Mouse (Mus musculus) left cerebral cortex, postnatal 10 days (tissue): ENCODE data around the gene Rtl3. TPM values are rescaled to one million over a fixed set of nuclear protein-coding genes. Genes with fewer than 3 reads are reported as not detected.
A peak's percentile ranks its signal among the peaks of the same experiment; 100 is the strongest.

Experiments used
- DNase-seq, 2 experiments: peaks; one replicate each; pipeline ENCODE4 v3.0.0; 2021 to 2022; ENCODE audit warnings: low spot score in 2 of 2, mixed read lengths in 1 of 2; ENCODE audit errors: extremely low spot score in 1 of 2
- intact Hi-C: fragments of 180-260 bp; cut with DNase I; formaldehyde crosslinking; loops from one replicate; pipeline ENCODE4 v1.15.1; 2025
- total RNA-seq, 2 experiments: library from RNA; stranded (reverse); gene quantifications; 2 replicates each; pipeline ENCODE4 v1.2.3; 2021

Rtl3 gene
- under 1 TPM; 0.12 to 0.36 TPM for total RNA-seq

DNA sequence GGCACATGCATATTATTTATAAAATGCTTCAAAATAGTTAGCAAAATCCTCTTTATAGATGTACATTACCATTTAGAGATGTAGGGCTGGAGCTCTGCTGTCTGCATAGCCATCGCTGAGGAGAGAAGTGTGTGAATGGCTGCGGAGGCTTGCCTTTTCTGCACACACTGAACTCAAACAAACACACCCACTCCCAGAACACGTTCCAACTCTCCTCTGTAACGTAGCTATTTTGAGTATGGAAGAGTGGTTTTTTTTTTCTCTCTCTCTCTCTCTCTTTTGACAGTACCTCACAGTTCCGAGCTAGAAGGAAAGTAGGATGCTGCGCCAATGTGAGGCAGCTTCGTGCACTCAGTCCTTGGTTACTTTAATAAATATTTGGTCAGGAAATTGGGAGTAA, at the start of gene Rtl3:
TSS of gene Rtl3 (minus strand) at position 236 of the 400 bp plus-strand sequence.
- peak; percentile 6 to 14 for DNase-seq
- intact Hi-C loops: no loop called here

DNA sequence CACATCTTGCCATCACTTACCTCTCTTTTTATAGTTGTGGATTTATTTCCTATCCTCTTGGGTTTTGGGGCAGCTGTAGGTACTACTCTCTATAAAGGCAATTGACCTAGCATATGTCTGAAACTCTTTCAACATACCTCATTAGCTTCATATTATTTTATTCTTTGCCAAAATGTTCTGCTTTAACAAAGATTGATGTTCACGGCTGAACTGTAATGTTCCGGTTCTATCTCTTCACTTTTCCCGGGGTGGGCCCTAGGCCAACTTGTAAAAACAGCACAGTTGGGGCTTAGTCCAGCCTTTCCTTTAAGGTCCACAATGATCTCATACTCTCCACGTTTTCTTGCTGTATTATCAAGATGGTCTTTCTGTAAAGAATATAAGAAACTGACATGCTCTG, 31.9 kb upstream of the Rtl3 start:
- intact Hi-C loops: no loop called here
- no peak for DNase-seq

DNA sequence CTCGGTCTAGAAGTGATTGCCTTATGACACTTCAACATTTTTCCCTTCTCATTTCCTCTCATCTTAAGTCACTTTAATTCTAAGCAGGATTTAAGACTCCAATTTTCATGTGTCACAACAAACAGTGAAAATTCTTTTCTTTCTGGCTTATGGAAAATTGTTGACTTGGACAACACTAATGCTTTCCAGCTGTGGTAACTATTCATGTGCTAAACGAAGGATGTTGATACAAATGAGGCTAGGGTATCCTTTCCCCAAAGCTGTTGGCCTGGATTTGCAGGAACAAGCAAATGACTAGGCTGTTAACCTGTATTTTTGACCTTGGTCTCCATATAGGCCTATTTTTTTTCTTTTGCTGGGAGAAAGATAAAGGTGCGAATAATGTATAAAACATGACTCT, 31.4 kb upstream of the Rtl3 start:
- DNase-seq: no peak
- intact Hi-C loops: no loop called here

DNA sequence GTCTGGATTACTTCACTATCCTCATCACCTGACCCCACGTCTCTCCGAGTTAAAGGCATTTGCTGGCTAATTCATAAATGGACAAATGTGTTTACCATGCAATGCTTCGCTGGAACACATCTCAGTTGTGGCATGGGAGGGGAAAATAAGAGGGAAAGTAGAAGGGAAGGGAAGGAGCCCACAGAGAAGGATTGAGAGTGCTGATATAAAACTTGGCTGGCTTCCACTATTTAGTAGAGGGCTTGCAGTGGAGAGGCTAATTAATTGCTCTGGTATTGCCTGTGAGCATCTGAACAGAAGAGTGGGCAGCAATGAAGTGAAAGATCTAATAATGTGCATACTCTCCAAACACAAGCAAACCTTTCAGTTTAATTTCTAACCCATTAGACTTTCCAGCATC, 31.0 kb upstream of the Rtl3 start:
- intact Hi-C loops: no loop called here
- DNase-seq: no peak

DNA sequence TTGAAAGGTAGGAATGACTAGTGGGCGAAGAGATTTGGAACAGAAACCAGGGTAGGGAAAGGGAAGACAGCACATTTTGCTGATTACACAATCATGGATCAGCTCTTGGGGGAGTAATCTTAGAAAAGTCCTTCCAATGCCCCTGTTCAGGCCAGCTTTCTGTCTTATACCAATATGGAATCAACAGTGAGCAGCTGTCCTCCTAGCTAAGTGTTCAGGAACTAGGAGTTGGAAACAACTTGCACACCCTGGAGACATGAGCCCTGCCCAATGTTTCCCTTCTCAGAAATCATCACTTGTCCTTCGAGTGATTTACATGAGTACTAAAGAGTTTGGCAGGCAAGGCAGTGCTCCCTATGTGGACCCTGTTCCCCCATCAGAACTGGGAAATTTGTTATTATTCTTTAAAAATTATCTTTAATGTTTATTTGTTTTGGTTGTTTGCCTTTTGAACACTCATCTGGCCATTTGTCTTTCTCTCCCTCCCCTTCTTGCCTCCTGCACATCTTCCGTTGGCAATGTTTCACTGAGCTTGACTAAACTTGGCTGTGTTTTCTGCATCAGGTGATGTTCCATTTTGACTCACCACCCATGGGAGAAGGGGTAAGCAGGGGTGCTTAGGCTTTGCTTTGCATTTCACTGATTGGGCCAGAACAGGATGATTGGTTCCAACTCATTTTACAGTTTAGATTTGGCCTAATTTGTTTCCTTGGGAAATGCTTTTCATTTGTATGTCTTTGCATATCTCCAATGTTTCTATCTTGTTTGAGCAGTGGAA, 13.3 kb upstream of the Rtl3 start:
- DNase-seq: no peak
- intact Hi-C loops: no loop called here

DNA sequence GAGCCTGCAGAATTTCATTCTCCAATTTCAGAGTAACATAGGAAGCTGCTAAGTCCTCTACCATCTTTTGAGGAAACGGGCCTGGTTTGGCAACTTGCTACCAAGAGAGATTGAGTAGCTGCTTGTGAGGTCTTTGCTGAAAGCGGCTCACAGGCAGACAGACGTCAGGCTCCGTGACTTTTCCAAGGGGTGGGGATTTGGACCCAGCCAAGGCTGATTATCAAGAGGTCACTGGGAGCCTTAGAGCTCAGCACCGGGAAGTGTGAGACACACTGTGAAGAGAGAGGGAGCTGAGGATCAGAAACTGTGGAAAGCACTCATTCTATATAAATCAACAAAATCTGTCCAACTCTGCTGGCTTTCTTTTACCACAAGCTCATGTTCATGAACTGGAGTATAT, 853 bp downstream of the Rtl3 start:
- no peak for DNase-seq
- intact Hi-C loops: no loop called here

DNA sequence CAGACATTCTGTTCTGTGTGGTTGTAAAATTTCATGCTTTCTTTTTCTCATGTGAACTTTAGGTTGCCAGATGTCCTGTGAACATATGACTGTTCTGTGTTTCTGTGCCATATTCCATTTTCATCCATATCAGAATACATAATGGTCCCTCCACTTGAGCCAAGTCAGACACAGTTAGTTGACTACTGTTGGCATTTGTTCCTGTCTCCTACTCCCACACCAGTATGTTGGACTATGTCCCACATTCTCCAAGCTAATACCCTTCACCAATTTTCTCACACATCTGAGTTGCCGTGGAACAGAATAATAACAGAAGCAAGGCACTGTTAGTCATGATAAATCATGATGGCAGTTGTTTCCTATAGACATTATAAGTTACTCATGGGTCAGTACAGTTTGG, 9.9 kb downstream of the Rtl3 start:
- intact Hi-C loops: no loop called here

DNA sequence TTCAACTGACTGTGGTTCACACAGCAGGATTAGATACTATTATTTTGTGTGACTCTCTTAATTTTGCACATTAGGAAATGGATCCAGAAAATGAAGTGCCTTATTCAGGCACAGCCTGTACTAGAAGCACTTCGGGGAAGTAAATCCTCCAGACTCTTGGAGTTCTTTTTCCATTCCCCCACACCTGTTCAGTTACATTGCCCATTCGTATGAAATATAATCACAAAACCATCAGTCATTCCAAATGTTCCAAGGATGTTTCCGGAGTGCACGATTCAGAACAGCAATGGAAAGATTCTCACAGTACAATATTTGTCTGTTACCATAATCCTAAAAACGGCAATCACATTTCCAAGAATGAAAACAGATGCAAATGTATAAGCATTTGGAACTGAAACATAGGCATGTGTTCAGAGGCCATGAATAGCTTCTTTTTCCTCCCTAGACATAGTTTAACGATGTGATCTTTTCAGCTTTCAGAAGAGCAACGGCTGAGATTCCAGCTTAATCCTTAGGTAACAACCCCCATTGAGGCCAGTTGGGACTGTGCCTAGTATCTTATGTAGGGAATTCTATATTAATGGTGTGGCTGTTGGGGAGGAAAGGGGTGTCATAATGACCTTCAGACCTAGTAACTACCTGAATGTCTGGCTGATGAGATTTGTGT, 30.8 kb downstream of the Rtl3 start:
- intact Hi-C loops: no loop called here
- DNase-seq: no peak

More for the DNA sequence above, 9.9 kb downstream of the Rtl3 start:
- no peak for DNase-seq

DNA sequence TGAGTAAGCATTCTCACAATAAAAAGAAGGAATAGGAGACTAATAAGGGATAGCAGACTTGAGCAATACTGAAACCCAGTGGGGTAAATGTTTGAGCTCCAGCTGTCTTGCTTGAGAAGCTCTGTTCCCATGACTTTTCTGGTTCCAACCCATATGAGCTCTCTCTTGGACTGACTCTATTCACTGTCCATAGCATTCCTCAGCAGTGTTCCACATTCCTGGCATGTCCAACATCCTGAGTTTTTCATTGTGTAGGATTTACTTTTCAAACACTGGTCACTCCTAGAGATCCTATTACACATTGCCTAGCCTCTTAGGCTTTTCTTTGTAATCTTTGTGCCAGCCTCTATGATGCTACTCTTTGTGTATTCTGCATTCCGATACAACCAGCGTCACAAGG, 36.1 kb downstream of the Rtl3 start:
- intact Hi-C loops: no loop called here
- no peak for DNase-seq

DNA sequence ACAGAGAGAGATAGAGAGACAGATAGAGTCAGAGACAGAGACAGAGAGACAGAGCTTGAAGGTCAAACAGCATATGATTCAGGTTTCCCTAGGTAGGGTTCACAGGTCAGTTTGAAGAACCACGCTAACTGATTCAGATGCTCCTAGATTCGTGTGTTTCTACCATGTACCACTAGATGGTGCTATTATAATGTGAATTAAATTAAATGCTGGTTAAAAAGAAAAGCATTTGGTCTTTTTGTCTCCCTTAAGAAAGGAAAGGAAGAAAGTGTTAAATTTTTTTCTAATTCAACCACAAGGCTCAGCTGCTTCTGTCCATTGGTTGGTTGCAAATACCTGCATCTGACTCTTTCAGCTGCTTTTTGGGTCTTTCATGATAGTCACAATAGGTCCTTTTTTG, 45.8 kb downstream of the Rtl3 start:
- intact Hi-C loops: loop anchor here (2.0 to 10.0 kb wide), 5 partner anchors 223 to 680 kb away; no protein-coding TSS in a partner anchor
- DNase-seq: peak in 1 of 2 experiments; percentile 4

Other genes with a start within 250 kb of the Rtl3 start
- gene Cysltr1, start 237.0 kb downstream of the Rtl3 start, total RNA-seq: under 1 TPM; 0.24 to 0.51 TPM
- gene Lpar4, start 80.0 kb upstream of the Rtl3 start, total RNA-seq: 1 to 10 TPM; 1.5 to 1.6 TPM
- not detected for gene P2ry10, start 247.8 kb upstream of the Rtl3 start, total RNA-seq